Mouse (Mus musculus) hindbrain, postnatal 0 days (tissue): Measurements from ENCODE around the gene 2010111I01Rik. TPM values are rescaled to one million over a fixed set of nuclear protein-coding genes. Genes with fewer than 3 reads are reported as not detected.
"Not testable (repeated sequence)": the region's sequence is repeated elsewhere in the genome, so short reads cannot be mapped to it uniquely, and the experiment has no call there.

Source experiments
- ATAC-seq: fragments of 200-750 bp; cut with Nextera tagmentation; 2 replicates; pipeline ENCODE4 v1.8.0; 2017; ENCODE audit warnings: mild to moderate bottlenecking, moderate TSS enrichment, moderate library complexity
- DNase-seq: peaks from one replicate; pipeline ENCODE4 v3.0.0-alpha.2; 2015; ENCODE audit warnings: low spot score
- H3K27ac ChIP-seq: fragments of 300-500 bp; sonication (generic); 2 replicates; pipeline ENCODE4 v1.5.1; 2014; ENCODE audit warnings: mild to moderate bottlenecking
- H3K27me3 ChIP-seq: fragments of 300-500 bp; sonication (generic); 2 replicates; pipeline ENCODE4 v1.6.1; 2014; ENCODE audit warnings: low read length, mixed read lengths; ENCODE audit not compliant: insufficient read depth
- H3K36me3 ChIP-seq: fragments of 300-500 bp; sonication (generic); 2 replicates; pipeline ENCODE4 v1.6.1; 2014; ENCODE audit warnings: low read length, mixed read lengths; ENCODE audit not compliant: insufficient read depth
- H3K4me1 ChIP-seq: fragments of 300-500 bp; sonication (generic); 2 replicates; pipeline ENCODE4 v1.6.1; 2014; ENCODE audit warnings: antibody characterized with exemption, low read length, mixed read lengths; ENCODE audit not compliant: insufficient read depth
- H3K4me2 ChIP-seq: fragments of 300-500 bp; sonication (generic); 2 replicates; pipeline ENCODE4 v1.6.1; 2014; ENCODE audit warnings: low read depth, mild to moderate bottlenecking, low read length, moderate library complexity, mixed read lengths
- H3K4me3 ChIP-seq: fragments of 300-500 bp; sonication (generic); 2 replicates; pipeline ENCODE4 v1.5.1; 2014; ENCODE audit warnings: low read length
- H3K9ac ChIP-seq: fragments of 300-500 bp; sonication (generic); replicated peaks from 2 replicates; pipeline ENCODE4 v1.6.1; 2014; ENCODE audit warnings: mild to moderate bottlenecking, low read length, moderate library complexity, mixed read lengths
- H3K9me3 ChIP-seq: fragments of 300-500 bp; sonication (generic); 2 replicates; pipeline ENCODE4 v1.6.1; 2016; ENCODE audit warnings: low read length, mixed read lengths
- CTCF ChIP-seq: IDR thresholded peaks from 2 replicates; pipeline ENCODE4 v1.5.1; 2016; ENCODE audit warnings: antibody characterized with exemption, control low read depth, low read depth
- WGBS: fragments of 180-500 bp; shearing (Covaris S2); extraction: QIAGEN DNeasy Blood & Tissue Kit; methylation state at CpG from one replicate; pipeline ENCODE4 v1.1.7; 2014; 5-methylcytosine and 5-hydroxymethylcytosine counted together
- polyA plus RNA-seq: library from polyadenylated mRNA; unstranded; fragments of >200 nt; fragmentation: Nextera tagmentation; extraction: Ambion mirVana; gene quantifications from 2 replicates; pipeline ENCODE4 v1.2.1, GENCODE M21; 2015
- total RNA-seq: library from RNA; depleted of rRNA; stranded (reverse); fragments of >200 nt; gene quantifications from 2 replicates; pipeline ENCODE4 v1.2.3, GENCODE M21; 2014

The 2010111I01Rik gene
- total and polyA plus RNA-seq, 2 experiments from 2014 or later: 15.9 to 29.8 TPM

DNA sequence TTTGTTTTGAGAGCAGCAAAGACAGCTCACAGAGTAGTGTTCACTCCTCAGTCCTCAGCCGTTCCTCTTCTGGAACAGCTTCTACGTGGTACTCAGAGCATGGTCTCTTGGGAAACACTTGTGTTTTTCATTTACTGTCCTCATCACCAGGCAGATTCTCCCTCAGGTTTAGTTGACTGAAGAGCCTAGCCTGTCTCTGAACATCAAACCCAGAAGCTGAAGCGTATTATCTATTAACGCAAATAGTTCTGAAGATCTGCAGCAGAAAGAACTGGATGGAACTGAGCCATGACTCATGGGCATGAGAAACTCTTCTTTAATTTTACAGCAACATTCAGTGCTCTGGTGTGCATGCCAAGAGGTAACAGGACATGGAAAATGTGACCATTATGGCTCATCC lies 385.4 kb downstream of the 2010111I01Rik start:
- H3K36me3 ChIP-seq: no peaks in the 10 kb centered on the region
- no peak overlapping the region for H3K27ac ChIP-seq
- TF ChIP-seq CTCF: no peak
- H3K4me2 ChIP-seq: no peak overlapping the region
- DNase-seq: no peak
- no peak overlapping the region for H3K4me3 ChIP-seq
- H3K27me3 ChIP-seq: no peaks in the 10 kb centered on the region
- H3K4me1 ChIP-seq: no peaks in the 10 kb centered on the region
- ATAC-seq: no peak
- H3K9ac ChIP-seq: no peak overlapping the region
- no peaks in the 10 kb centered on the region for H3K9me3 ChIP-seq
- 93% methylated on average over 4 of the region's 4 CpGs for WGBS

- not testable (repeated sequence) for H3K27me3 ChIP-seq, H3K4me3 ChIP-seq, H3K4me1 ChIP-seq, DNase-seq, H3K9ac ChIP-seq, H3K27ac ChIP-seq, H3K9me3 ChIP-seq, ATAC-seq, H3K4me2 ChIP-seq, H3K36me3 ChIP-seq
- 84% methylated on average over 4 of the region's 4 CpGs for WGBS
Measured at GRCm38 (mm10) chr13:63353312-63353711, 388.6 kb downstream of the 2010111I01Rik start.

- H3K9ac ChIP-seq: no peak overlapping the region
- no peak for TF ChIP-seq CTCF
- H3K4me3 ChIP-seq: no peak overlapping the region
- H3K27ac ChIP-seq: no peak overlapping the region
- no peak for ATAC-seq
- 90% methylated on average over 4 of the region's 4 CpGs for WGBS
- H3K36me3 ChIP-seq: no peaks in the 10 kb centered on the region
- no peak overlapping the region for H3K4me2 ChIP-seq
- H3K4me1 ChIP-seq: no peaks in the 10 kb centered on the region
- no peaks in the 10 kb centered on the region for H3K9me3 ChIP-seq
- H3K27me3 ChIP-seq: no peaks in the 10 kb centered on the region
- DNase-seq: no peak
Measured at GRCm38 (mm10) chr13:63356101-63356500, 391.4 kb downstream of the 2010111I01Rik start.

DNA sequence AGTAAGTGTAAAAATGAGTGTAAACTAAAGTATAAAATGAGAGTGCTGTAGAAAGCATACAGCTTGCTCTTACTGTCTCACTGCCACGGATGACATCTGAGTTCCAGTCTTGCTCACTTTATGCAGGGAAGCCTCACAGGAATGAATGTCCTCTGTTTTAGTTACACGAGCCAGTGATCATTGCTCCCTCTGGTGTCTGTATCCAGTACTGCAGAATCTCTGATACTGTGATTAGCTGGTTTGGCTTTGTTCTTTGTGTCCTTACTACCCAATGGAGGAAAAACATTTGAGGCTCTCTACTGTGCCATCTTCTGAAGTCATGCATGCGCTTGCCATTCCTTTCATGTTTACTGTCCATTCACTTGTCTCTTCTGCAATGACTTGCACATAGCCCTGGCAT lies 391.9 kb downstream of the 2010111I01Rik start:
- Histone ChIP-seq H3K27ac (no peak overlapping the region), H3K4me3 (no peak overlapping the region), H3K9me3 (no peaks in the 10 kb centered on the region), H3K27me3 (no peaks in the 10 kb centered on the region), H3K4me1 (no peaks in the 10 kb centered on the region), H3K4me2 (no peak overlapping the region), H3K36me3 (no peaks in the 10 kb centered on the region), H3K9ac (no peak overlapping the region)
- 37% methylated on average over 3 of the region's 3 CpGs for WGBS
- DNase-seq: peak; percentile 80
- peak; percentile 24; the same call in 1 of the 2 replicates for ATAC-seq
- TF ChIP-seq CTCF: peak; percentile 90

DNA sequence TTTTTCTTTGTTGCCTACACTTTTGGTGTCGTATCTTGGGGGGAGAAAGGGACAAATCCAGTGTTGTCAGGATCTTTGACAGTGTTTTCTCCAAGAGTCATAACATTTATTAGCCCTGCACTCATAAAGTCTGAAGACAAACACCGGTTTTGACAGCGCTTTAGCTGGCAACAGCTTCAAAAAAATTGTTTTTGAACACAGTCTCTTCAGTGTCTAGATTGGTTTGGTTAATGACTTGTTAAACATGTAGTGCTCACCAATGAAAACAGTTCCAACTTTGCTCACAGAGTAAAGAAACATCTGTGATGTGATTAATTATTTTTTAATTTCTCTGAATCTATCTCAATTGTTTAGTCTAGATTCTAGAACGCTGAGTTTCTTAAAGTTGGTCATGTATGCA lies 394.7 kb downstream of the 2010111I01Rik start:
- no peak for TF ChIP-seq CTCF
- Histone ChIP-seq H3K27me3 (no peaks in the 10 kb centered on the region), H3K9me3 (no peaks in the 10 kb centered on the region), H3K4me1 (no peaks in the 10 kb centered on the region), H3K4me2 (no peak overlapping the region), H3K27ac (no peak overlapping the region), H3K36me3 (no peaks in the 10 kb centered on the region), H3K4me3 (no peak overlapping the region), H3K9ac (no peak overlapping the region)
- DNase-seq: no peak
- ATAC-seq: no peak
- WGBS: 82% methylated on average over 4 of the region's 4 CpGs

GRCm38 (mm10) chr13:63360111-63360885 lies 395.6 kb downstream of the 2010111I01Rik start:
- H3K4me3 ChIP-seq: no peak overlapping the region
- H3K27ac ChIP-seq: no peak overlapping the region
- no peak for DNase-seq
- WGBS: 86% methylated on average over 4 of the region's 4 CpGs
- H3K9ac ChIP-seq: no peak overlapping the region
- no peak overlapping the region for H3K4me2 ChIP-seq
- H3K4me1 ChIP-seq: no peaks in the 10 kb centered on the region
- ATAC-seq: no peak
- no peaks in the 10 kb centered on the region for H3K27me3 ChIP-seq
- H3K9me3 ChIP-seq: no peaks in the 10 kb centered on the region
- TF ChIP-seq CTCF: no peak
- no peaks in the 10 kb centered on the region for H3K36me3 ChIP-seq

DNA sequence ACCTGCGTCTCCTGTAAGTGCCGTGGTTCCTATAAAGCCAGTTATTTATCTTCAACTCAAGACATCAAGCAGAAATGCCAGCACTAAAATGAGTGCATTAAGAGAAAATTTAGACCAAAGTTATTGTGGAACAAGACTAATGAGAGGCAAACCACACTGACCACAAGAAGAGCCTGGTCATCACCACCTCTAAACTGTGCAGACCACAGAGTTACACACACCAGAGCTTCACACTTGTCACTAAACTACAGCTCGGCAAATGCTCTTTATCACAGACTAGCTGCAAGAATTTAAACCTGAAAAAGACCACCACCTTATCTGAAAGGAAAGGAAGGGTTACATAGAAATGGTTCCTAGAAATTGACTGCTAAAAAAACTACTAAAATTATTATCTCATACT lies 397.1 kb downstream of the 2010111I01Rik start:
- DNase-seq (no peak), ATAC-seq (no peak)
- no peak for TF ChIP-seq CTCF
- Histone ChIP-seq H3K36me3 (no peaks in the 10 kb centered on the region), H3K27me3 (no peaks in the 10 kb centered on the region), H3K9ac (no peak overlapping the region), H3K4me1 (no peaks in the 10 kb centered on the region), H3K9me3 (no peaks in the 10 kb centered on the region), H3K4me3 (no peak overlapping the region), H3K27ac (no peak overlapping the region), H3K4me2 (no peak overlapping the region)
- WGBS: 95% methylated on average over 3 of the region's 3 CpGs
